Mouse (Mus musculus): ENCODE measurements around the gene Ccnd3.

DNA sequence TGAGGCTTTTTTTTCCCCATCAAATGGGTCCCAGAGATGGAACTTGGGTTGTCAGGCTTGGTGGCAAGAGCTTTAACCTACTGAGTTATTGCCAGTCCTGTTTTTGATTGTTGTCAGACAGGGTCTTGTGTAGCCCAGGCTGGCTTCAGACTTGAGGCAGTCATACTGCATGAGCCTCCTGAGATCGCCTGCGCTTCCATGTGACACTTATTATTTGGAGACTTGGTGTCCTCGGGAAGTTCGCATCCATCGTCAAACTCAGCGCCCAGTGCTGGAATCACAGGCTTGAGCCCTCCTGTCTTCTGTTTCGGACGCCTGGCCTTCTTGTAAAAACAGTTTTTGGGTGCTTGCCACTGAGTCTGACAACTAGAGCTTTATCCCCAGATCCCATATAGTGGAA, 111.3 kb downstream of the Ccnd3 start:
- TF ChIP-seq GATA1 (IDR thresholded peaks at IDR 0.05; ENCODE audit: low read length) (no peak), TAL1 (IDR thresholded peaks at IDR 0.05; ENCODE audit: low read length) (no peak)
